Mouse (Mus musculus): ENCODE data around the gene Abhd6.

Abhd6 gene

GRCm38 (mm10) chr14:8034561-8034960, 31.9 kb downstream of the Abhd6 start:
- DNase-seq: no peak

- no peak for DNase-seq
Measured at GRCm38 (mm10) chr14:8035951-8036350, 33.2 kb downstream of the Abhd6 start.

- no peak for DNase-seq
Measured at GRCm38 (mm10) chr14:8036406-8036805, 33.7 kb downstream of the Abhd6 start.

- DNase-seq: no peak
Measured at GRCm38 (mm10) chr14:8038150-8038549, 35.4 kb downstream of the Abhd6 start.

- peak; percentile 44 for DNase-seq
Measured at GRCm38 (mm10) chr14:8038791-8039448, 36.2 kb downstream of the Abhd6 start.

GRCm38 (mm10) chr14:8040179-8040578, 37.5 kb downstream of the Abhd6 start:
- DNase-seq: no peak

GRCm38 (mm10) chr14:8040911-8041678, 38.4 kb downstream of the Abhd6 start:
- no peak for DNase-seq

- DNase-seq: no peak
Measured at GRCm38 (mm10) chr14:8042120-8042519, 39.4 kb downstream of the Abhd6 start.

- DNase-seq: no peak
Measured at GRCm38 (mm10) chr14:8042577-8042976, 39.9 kb downstream of the Abhd6 start.

GRCm38 (mm10) chr14:8044330-8044729, 41.6 kb downstream of the Abhd6 start:
- peak; percentile 17 for DNase-seq

GRCm38 (mm10) chr14:8044786-8045185, 42.1 kb downstream of the Abhd6 start:
- DNase-seq: no peak

- no peak for DNase-seq
Measured at GRCm38 (mm10) chr14:8045187-8045846, 42.6 kb downstream of the Abhd6 start.

GRCm38 (mm10) chr14:8046839-8047238, 44.1 kb downstream of the Abhd6 start:
- no peak for DNase-seq

- no peak for DNase-seq
Measured at GRCm38 (mm10) chr14:8049334-8049733, 46.6 kb downstream of the Abhd6 start.

- DNase-seq: no peak
Measured at GRCm38 (mm10) chr14:8051869-8052268, 49.2 kb downstream of the Abhd6 start.

GRCm38 (mm10) chr14:8052661-8053060, 50.0 kb downstream of the Abhd6 start:
- DNase-seq: no peak

- DNase-seq: peak; percentile 17
Measured at GRCm38 (mm10) chr14:8054310-8055102, 51.8 kb downstream of the Abhd6 start.

GRCm38 (mm10) chr14:8056076-8056475, 53.4 kb downstream of the Abhd6 start:
- DNase-seq: no peak

- DNase-seq: no peak
Measured at GRCm38 (mm10) chr14:8059938-8060337, 57.2 kb downstream of the Abhd6 start.

GRCm38 (mm10) chr14:8062076-8062475, 59.4 kb downstream of the Abhd6 start:
- DNase-seq: no peak

- no peak for DNase-seq
Measured at GRCm38 (mm10) chr14:8062537-8063301, 60.0 kb downstream of the Abhd6 start.
